Mouse (Mus musculus): Measurements from ENCODE around the gene Tmtc1.

DNA sequence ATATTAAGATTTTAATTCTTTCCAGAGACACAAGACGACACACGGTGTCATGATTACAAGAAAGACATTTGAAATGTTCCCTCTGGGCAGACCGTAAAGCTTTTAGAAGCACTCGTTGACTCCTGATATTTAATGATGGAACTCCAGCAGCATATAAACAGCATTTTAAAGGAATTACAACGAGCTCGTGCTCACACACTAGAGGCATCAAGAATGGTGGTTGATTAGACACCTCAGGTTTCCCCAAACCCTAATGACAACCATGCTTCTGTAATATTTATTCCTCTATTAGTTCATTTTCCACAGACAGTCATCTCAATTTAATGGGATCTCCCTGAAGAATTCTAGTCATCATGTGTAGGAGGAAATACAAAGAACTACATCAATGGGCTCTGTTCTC lies 164.9 kb downstream of the Tmtc1 start:
- no peak for TF ChIP-seq CTCF (IDR thresholded peaks at IDR 0.05)
- TF ChIP-seq EP300 (IDR thresholded peaks at IDR 0.05): no peak

Measured in lung, postnatal 0 days (tissue).